Mouse (Mus musculus) embryonic facial prominence, embryonic 13.5 days (tissue): Measurements from ENCODE around the gene Ankrd13c. TPM values are rescaled to one million over a fixed set of nuclear protein-coding genes. Genes with fewer than 3 reads are reported as not detected.
A peak's percentile ranks its signal among the peaks of the same experiment; 100 is the strongest.
"Not testable (repeated sequence)": the region's sequence is repeated elsewhere in the genome, so short reads cannot be mapped to it uniquely, and the experiment has no call there.

ENCODE experiments used
- ATAC-seq: fragments of 200-750 bp; cut with Nextera tagmentation; 2 replicates; pipeline ENCODE4 v1.8.0; 2017; ENCODE audit warnings: low read depth; ENCODE audit not compliant: insufficient number of reproducible peaks, insufficient read depth, low FRiP score, low TSS enrichment
- H3K27ac ChIP-seq: fragments of 300-500 bp; sonication (generic); 2 replicates; pipeline ENCODE4 v1.5.1; 2015; ENCODE audit warnings: moderate library complexity, mild to moderate bottlenecking, inconsistent platforms
- H3K27me3 ChIP-seq: fragments of 300-500 bp; sonication (generic); 2 replicates; pipeline ENCODE4 v1.6.1; 2015; ENCODE audit warnings: mild to moderate bottlenecking, inconsistent platforms
- H3K36me3 ChIP-seq: fragments of 300-500 bp; sonication (generic); 2 replicates; pipeline ENCODE4 v1.6.1; 2015; ENCODE audit warnings: mild to moderate bottlenecking, inconsistent platforms
- H3K4me1 ChIP-seq: fragments of 300-500 bp; sonication (generic); 2 replicates; pipeline ENCODE4 v1.6.1; 2015; ENCODE audit warnings: inconsistent platforms
- H3K4me2 ChIP-seq: fragments of 300-500 bp; sonication (generic); 2 replicates; pipeline ENCODE4 v1.6.1; 2015; ENCODE audit warnings: moderate library complexity, mild to moderate bottlenecking, inconsistent platforms
- H3K4me3 ChIP-seq: fragments of 300-500 bp; sonication (generic); 2 replicates; pipeline ENCODE4 v1.5.1; 2015; ENCODE audit warnings: mild to moderate bottlenecking, inconsistent platforms
- H3K9ac ChIP-seq: fragments of 300-500 bp; sonication (generic); 2 replicates; pipeline ENCODE4 v1.6.1; 2015; ENCODE audit warnings: mild to moderate bottlenecking, inconsistent platforms
- H3K9me3 ChIP-seq: fragments of 300-500 bp; sonication (generic); 2 replicates; pipeline ENCODE4 v1.6.1; 2016; ENCODE audit warnings: inconsistent platforms
- WGBS: fragments of 180-500 bp; shearing (Covaris S2); methylation state at CpG from one replicate; pipeline ENCODE4 v1.1.7; 2015; ENCODE audit warnings: mixed read lengths; 5-methylcytosine and 5-hydroxymethylcytosine counted together
- polyA plus RNA-seq: library from polyadenylated mRNA; unstranded; fragments of >200 nt; fragmentation: Nextera tagmentation; extraction: Ambion mirVana; gene quantifications from 2 replicates; pipeline ENCODE4 v1.2.1, GENCODE M21; 2015

Ankrd13c gene
- polyA plus RNA-seq, 1 experiment from 2014 or later, result 18.7 TPM

DNA sequence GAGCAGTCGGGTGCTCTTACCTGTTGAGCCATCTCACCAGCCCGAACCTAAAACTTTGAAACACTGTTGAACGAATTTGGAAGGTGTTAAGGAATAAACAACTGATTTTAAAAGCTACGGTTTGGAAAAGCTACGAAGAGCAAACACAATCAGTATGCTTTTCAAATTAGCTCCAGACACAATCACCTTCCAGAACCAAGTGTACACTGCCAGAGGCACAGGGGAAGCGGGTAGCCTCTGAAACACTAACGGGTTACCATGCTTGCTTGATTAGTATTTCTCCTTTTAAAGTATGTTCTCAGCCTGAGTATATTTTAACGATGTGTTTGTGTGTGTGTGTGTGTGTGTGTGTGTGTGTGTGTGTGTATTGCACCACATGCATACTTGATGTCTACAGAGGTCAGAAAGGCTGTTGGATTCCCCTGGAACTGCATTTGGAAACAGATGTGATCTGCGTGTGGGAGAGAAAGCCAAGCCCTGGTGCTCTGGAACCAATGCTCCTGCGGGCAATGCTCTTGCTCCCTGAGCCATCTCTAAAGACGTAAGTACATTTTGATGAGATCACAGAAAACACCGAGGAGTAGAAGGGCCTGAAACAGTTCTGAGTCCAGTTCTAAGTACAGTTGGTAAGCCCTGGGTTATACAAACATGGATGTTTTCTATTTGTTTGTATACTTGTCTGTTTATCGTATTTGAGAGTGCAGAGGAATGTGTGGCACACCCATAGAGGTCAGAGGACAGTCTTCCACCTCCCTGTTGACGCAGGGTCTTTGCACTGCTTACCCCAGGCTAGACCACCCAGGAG lies 21.1 kb upstream of the Ankrd13c start:
- ATAC-seq, result no peak
- Histone ChIP-seq H3K4me3 (no peak overlapping the region), H3K9me3 (no peaks in the 10 kb centered on the region), H3K36me3 (no peaks in the 10 kb centered on the region), H3K4me2 (no peak overlapping the region), H3K27ac (no peak overlapping the region), H3K4me1 (peaks cover 4% of the 10 kb centered on the region), H3K27me3 (no peaks in the 10 kb centered on the region), H3K9ac (no peak overlapping the region)
- WGBS, result 49% methylated on average over 14 of the region's 14 CpGs

DNA sequence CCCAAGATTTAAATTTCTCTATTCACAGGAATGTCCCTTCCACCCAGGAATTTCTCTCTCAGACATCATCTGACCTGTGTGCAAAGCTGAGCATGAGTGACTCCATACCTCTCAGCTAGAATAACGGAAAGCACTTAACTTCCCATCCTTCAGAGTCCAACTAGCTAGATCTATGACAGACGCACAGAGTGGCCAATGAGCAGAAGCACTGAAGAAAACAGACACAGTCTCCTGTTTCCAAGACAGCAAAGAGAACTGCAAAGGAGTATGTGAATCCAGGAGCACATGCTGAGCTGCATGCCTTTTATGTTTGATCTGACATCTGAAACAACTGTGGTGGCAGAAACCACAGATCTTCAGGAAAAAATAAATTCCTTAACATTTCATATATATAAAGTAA lies 20.3 kb upstream of the Ankrd13c start:
- ATAC-seq, result no peak
- Histone ChIP-seq H3K4me1 (peaks cover 4% of the 10 kb centered on the region), H3K4me3 (no peak overlapping the region), H3K4me2 (no peak overlapping the region), H3K9ac (no peak overlapping the region), H3K9me3 (no peaks in the 10 kb centered on the region), H3K27ac (no peak overlapping the region), H3K27me3 (no peaks in the 10 kb centered on the region), H3K36me3 (no peaks in the 10 kb centered on the region)
- WGBS, result 53% methylated on average over 2 of the region's 2 CpGs

DNA sequence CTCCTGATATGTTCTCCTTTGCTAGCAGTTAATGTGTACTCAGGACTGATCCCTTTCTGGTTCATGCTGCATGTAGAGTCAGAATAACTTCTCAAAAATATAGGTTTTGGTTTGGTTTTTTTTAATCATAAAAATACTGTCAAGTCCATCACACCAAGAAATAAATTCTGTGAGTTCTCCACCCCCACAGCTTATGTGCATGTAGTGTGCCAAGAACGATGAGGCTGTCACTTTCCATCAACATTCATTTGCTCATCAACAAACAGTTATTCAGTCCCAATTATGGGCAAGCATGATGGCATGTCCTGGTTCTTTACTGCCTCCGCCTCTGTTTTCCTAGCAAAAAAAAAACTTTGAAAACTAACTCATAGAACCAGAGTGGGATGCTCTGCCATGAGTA lies 18.3 kb upstream of the Ankrd13c start:
- WGBS, result 72% methylated on average over 2 of the region's 2 CpGs
- peaks cover 4% of the 10 kb centered on the region for H3K4me1 ChIP-seq
- no peak overlapping the region for H3K9ac ChIP-seq
- no peak overlapping the region for H3K4me2 ChIP-seq
- no peak for ATAC-seq
- H3K9me3 ChIP-seq, result no peaks in the 10 kb centered on the region
- no peak overlapping the region for H3K4me3 ChIP-seq
- no peak overlapping the region for H3K27ac ChIP-seq
- H3K27me3 ChIP-seq, result no peaks in the 10 kb centered on the region
- H3K36me3 ChIP-seq, result no peaks in the 10 kb centered on the region

DNA sequence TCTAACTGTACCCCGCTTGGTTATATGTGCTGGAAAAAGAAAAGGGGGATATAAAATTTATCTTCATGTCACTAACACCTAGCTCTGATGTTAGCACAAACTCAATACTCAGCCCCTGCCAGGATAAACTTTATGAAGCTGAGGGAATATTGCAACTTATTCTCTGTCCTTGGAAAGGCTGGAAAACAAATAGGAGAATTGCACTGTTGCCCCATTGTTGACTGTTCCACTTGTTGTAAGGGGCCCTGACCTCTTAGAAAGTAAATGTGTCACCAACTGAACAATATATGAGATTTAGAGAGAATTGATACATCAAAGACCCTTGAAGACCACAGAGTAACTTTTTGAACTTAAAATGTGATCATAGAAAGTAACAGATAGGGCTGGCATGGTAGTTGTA lies 17.6 kb upstream of the Ankrd13c start:
- no peaks in the 10 kb centered on the region for H3K9me3 ChIP-seq
- H3K4me3 ChIP-seq, result no peak overlapping the region
- no peaks in the 10 kb centered on the region for H3K36me3 ChIP-seq
- H3K27ac ChIP-seq, result no peak overlapping the region
- ATAC-seq, result no peak
- H3K4me1 ChIP-seq, result peaks cover 1% of the 10 kb centered on the region
- no peak overlapping the region for H3K9ac ChIP-seq
- WGBS, result 76% methylated on average over 1 of the region's 1 CpGs
- H3K27me3 ChIP-seq, result no peaks in the 10 kb centered on the region
- H3K4me2 ChIP-seq, result no peak overlapping the region

DNA sequence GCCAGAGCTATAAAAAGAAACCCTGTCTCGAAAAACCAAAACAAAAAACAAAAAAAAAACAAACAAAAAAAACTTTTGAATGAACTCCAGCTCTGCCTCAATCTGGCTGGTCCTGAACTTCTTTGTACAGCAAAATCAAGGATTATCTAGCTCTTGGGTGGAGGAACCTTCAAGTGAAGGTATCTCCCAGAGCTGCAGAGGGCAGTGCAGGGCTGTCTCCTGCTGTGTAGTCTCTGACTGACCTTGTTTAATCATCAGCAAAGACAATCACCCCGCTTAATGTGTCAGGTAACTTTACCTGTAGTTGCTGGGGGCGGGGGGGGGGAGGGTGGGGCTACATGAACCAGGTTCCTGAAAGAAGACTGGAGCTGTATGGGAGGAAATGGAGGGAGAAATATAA lies 15.4 kb upstream of the Ankrd13c start:
- H3K9me3 ChIP-seq, result no peaks in the 10 kb centered on the region
- WGBS, result 52% methylated on average over 3 of the region's 3 CpGs
- H3K4me3 ChIP-seq, result no peak overlapping the region
- H3K4me2 ChIP-seq, result no peak overlapping the region
- H3K36me3 ChIP-seq, result no peaks in the 10 kb centered on the region
- no peak for ATAC-seq
- H3K27me3 ChIP-seq, result no peaks in the 10 kb centered on the region
- no peak overlapping the region for H3K27ac ChIP-seq
- no peak overlapping the region for H3K9ac ChIP-seq
- H3K4me1 ChIP-seq, result no peaks in the 10 kb centered on the region

DNA sequence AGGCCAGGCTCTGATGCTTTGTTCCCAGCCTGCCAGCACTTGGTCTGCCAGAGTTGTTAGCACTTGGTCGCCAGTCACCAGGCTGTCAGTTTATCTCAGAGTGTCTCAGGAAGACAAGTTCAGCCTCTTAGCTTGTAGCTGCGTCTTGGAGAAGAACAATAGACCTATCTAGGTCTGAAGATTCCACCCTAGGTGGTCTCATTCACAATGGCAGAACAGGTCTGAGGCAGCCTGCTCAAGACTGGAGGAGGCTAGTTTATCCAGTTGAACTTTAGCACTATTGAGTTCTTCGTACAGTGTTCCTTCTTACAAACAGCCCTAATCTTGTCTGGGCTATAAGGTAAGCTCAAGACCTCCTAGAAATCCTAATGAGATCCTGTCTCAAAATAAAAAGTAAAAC lies 15.0 kb upstream of the Ankrd13c start:
- 67% methylated on average over 3 of the region's 3 CpGs for WGBS
- Histone ChIP-seq H3K9me3 (no peaks in the 10 kb centered on the region), H3K27ac (no peak overlapping the region), H3K27me3 (no peaks in the 10 kb centered on the region), H3K9ac (no peak overlapping the region), H3K4me3 (no peak overlapping the region), H3K4me2 (no peak overlapping the region), H3K4me1 (no peaks in the 10 kb centered on the region), H3K36me3 (no peaks in the 10 kb centered on the region)
- no peak for ATAC-seq

DNA sequence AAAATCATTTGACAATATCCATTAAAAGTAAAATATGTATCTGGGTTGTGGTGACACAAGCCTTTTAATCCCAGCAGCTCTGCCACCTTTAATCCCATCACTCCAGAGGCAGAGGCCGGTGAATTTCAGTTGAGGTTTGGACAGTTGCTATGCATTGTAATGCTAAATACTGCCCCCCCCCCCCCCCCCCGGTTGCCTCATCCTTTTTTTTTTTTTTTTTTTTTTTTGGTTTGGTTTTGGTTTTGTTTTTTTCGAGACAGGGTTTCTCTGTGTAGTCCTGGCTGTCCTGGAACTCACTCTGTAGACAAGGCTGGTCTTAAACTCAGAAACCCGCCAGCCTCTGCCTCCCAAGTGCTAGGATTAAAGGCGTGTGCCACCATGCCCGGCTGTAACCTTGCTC lies 13.8 kb upstream of the Ankrd13c start:
- H3K36me3 ChIP-seq, H3K4me1 ChIP-seq, ATAC-seq, H3K27ac ChIP-seq, H3K9me3 ChIP-seq, H3K4me2 ChIP-seq, H3K9ac ChIP-seq, H3K27me3 ChIP-seq, H3K4me3 ChIP-seq: not testable (repeated sequence)
- WGBS, result 79% methylated on average over 5 of the region's 6 CpGs

DNA sequence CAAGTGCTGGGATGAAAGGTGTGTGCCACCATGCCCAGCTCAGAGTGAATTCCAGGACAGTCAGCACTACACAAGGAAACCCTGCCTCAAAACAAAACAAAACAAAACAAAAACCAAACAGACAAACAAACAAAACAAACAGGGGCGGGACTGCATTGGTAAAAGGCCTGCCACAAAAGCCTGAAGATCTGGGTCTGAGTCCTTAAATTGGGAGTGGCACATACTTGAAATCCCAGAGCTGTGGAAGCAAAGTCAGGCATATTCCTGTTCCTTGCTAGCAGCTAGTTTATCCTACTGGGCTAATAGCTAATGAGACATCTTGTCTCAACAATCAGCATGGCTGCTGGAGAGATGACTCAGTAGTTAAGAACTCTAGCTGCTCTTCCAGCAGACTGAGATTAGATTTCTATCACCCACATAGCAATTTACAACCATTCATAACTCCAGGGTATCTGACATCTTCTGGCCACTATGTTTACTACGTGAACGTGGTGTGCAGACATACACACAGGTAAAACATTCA lies 12.7 kb upstream of the Ankrd13c start:
- ATAC-seq, result no peak
- Histone ChIP-seq H3K27me3 (no peaks in the 10 kb centered on the region), H3K36me3 (no peaks in the 10 kb centered on the region), H3K27ac (no peak overlapping the region), H3K4me1 (no peaks in the 10 kb centered on the region), H3K9me3 (no peaks in the 10 kb centered on the region), H3K4me3 (no peak overlapping the region), H3K4me2 (no peak overlapping the region), H3K9ac (no peak overlapping the region)
- WGBS, result 77% methylated on average over 3 of the region's 3 CpGs

DNA sequence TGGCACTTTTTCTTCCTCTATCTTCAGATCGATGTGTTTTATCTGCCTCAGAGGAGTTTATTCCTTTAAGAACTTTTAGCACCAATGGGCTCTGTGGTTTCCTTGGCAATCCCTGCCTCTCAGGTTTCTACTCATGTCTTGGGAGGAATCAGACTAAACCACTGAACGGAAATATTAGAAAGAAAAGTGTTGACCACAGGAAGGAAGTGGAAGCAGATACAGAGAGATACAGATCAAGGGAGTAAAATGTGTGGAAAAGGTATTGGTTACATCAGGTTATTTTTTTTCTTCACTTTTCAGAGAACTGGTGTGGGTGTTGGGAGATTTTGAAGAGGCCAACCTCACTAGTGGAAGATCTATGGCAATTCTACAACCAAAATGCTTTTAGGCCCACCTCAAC lies 8.5 kb upstream of the Ankrd13c start:
- 65% methylated on average over 2 of the region's 2 CpGs for WGBS
- Histone ChIP-seq H3K27me3 (no peaks in the 10 kb centered on the region), H3K9me3 (no peaks in the 10 kb centered on the region), H3K27ac (no peak overlapping the region), H3K4me2 (no peak overlapping the region), H3K9ac (no peak overlapping the region), H3K4me3 (no peak overlapping the region), H3K36me3 (no peaks in the 10 kb centered on the region), H3K4me1 (no peaks in the 10 kb centered on the region)
- ATAC-seq, result no peak

DNA sequence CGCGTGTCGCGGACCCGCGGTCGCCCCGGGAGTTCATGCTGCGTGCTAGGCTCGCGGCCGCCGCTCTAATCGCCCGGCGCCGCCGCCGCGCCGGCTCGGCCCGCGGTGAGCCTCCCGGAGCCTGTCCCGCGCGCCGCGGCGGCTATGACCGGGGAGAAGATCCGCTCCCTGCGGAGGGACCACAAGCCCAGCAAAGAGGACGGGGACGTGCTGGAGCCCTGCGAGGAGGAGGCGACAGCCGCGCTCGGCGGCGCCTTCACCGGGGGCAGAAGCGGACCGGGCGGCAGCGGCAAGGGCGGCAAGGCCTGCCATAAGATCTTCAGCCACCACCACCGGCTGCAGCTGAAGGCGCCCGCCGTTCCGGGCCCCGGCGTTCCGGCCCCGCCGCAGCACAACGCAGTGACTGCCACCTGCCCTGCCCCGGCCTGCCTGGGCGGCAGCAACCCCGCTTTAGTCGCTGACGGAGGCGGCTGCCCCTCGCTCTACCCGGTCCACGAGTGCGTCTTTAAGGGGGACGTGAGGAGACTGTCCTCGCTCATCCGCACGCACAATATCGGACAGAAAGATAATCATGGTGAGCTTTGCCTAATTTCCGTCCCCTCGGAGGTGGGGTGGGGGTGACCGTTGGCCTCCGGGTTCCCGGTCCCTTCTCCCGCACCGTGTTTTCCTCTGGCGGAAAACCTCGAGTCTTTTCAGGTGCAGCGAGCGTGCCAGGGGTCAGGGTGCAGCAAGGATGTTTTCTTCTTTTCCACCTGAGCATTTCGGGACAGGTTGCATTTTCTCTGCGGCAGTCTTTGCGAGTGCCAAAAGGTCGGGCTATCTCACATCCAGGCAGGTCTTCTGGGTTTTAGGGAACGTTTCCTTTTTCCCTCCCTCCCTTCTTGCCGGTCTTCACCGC lies 593 bp downstream of the Ankrd13c start:
- peak overlapping the region; percentile 91 for H3K4me2 ChIP-seq
- 0 out of 2 replicates have a peak, but pooled peaks cover 6% of the 10 kb centered on the region for H3K36me3 ChIP-seq
- no peaks in the 10 kb centered on the region for H3K27me3 ChIP-seq
- H3K9ac ChIP-seq, result peak overlapping the region; percentile 96
- peak overlapping the region; percentile 99 for H3K27ac ChIP-seq
- H3K4me3 ChIP-seq, result peak overlapping the region; percentile 98
- peak; percentile 46; the same call in 1 of the 2 replicates for ATAC-seq
- no peaks in the 10 kb centered on the region for H3K9me3 ChIP-seq
- WGBS, result under 1% methylated on average over 93 of the region's 93 CpGs
- peaks cover 13% of the 10 kb centered on the region for H3K4me1 ChIP-seq

DNA sequence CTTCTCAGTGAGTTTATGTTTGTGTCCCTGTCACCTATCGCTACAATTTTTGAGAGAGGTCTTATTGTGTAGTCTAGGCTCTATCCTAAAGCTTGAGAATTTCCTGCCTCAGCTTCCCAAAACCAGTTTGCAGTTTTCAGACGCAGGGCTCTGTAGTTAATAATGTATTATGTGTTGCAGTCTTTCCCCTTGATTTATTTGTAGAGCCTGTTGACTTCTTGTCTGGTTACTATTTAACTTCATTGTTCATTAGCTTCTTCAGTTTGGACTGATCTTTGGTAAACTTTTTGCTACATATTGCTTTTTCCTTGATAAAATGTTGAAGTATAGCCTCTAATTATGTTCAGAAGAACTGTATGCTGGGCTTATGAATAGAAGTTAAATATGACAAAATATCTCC lies 5.7 kb downstream of the Ankrd13c start:
- no peak overlapping the region for H3K4me3 ChIP-seq

More for the DNA sequence above, 5.7 kb downstream of the Ankrd13c start:
- no peaks in the 10 kb centered on the region for H3K9me3 ChIP-seq
- WGBS, result 95% methylated on average over 2 of the region's 2 CpGs
- H3K9ac ChIP-seq, result no peak overlapping the region
- H3K4me1 ChIP-seq, result peaks cover 16% of the 10 kb centered on the region
- no peak for ATAC-seq
- no peaks in the 10 kb centered on the region for H3K27me3 ChIP-seq
- no peak overlapping the region for H3K27ac ChIP-seq
- no peak overlapping the region for H3K4me2 ChIP-seq
- H3K36me3 ChIP-seq, result 0 out of 2 replicates have a peak, but pooled peaks cover 6% of the 10 kb centered on the region
